Mouse (Mus musculus) intestine, embryonic 14.5 days (tissue): ENCODE measurements at regions not wholly inside any gene's neighbourhood (a gene's known extent, or its start where the extent isn't known, plus 50 kb on each side); places are given as distances from the start of the nearest gene placed in this dataset.

ENCODE experiments used
- ATAC-seq: fragments of 200-750 bp; cut with Nextera tagmentation; replicated peaks from 2 replicates; pipeline ENCODE4 v1.8.0; 2017; ENCODE audit warnings: low read depth, moderate number of reproducible peaks, moderate TSS enrichment, moderate library complexity; ENCODE audit not compliant: low FRiP score, low TSS enrichment
- DNase-seq: peaks from one replicate; pipeline ENCODE4 v3.0.0-alpha.2; 2018; ENCODE audit warnings: low spot score
- H3K27ac ChIP-seq: fragments of 300-500 bp; sonication (generic); 2 replicates; pipeline ENCODE4 v1.5.1; 2014; ENCODE audit warnings: low read depth, mild to moderate bottlenecking, control low read depth
- H3K27me3 ChIP-seq: fragments of 300-500 bp; sonication (generic); replicated peaks from 2 replicates; pipeline ENCODE4 v1.6.1; 2014; ENCODE audit warnings: low read length, control low read depth; ENCODE audit not compliant: control insufficient read depth, insufficient read depth
- H3K36me3 ChIP-seq: fragments of 300-500 bp; sonication (generic); 2 replicates; pipeline ENCODE4 v1.6.1; 2014; ENCODE audit warnings: low read length, control low read depth; ENCODE audit not compliant: control insufficient read depth, insufficient read depth
- H3K4me1 ChIP-seq: fragments of 300-500 bp; sonication (generic); replicated peaks from 2 replicates; pipeline ENCODE4 v1.6.1; 2014; ENCODE audit warnings: low read length, control low read depth, mixed read lengths; ENCODE audit not compliant: control insufficient read depth, insufficient read depth
- H3K4me2 ChIP-seq: fragments of 300-500 bp; sonication (generic); 2 replicates; pipeline ENCODE4 v1.6.1; 2014; ENCODE audit warnings: low read length
- H3K4me3 ChIP-seq: fragments of 300-500 bp; sonication (generic); 2 replicates; pipeline ENCODE4 v1.5.1; 2014; ENCODE audit warnings: low read depth, low read length, control low read depth, mixed read lengths
- H3K9ac ChIP-seq: fragments of 300-500 bp; sonication (generic); 2 replicates; pipeline ENCODE4 v1.6.1; 2014; ENCODE audit warnings: mild to moderate bottlenecking, low read length
- H3K9me3 ChIP-seq: fragments of 300-500 bp; sonication (generic); 2 replicates; pipeline ENCODE4 v1.6.1; 2016; ENCODE audit warnings: low read length, control low read depth; ENCODE audit not compliant: control insufficient read depth
- WGBS: fragments of 180-500 bp; shearing (Covaris S2); extraction: QIAGEN DNeasy Blood & Tissue Kit; methylation state at CpG from one replicate; pipeline ENCODE4 v1.1.7; 2014; 5-methylcytosine and 5-hydroxymethylcytosine counted together

GRCm38 (mm10) chr12:70645407-70645806 lies 179.9 kb upstream of the Frmd6 start:
- Histone ChIP-seq H3K36me3 (no peaks in the 10 kb centered on the region), H3K9me3 (no peaks in the 10 kb centered on the region), H3K27me3 (no peaks in the 10 kb centered on the region), H3K4me3 (no peak overlapping the region), H3K4me2 (no peak overlapping the region), H3K4me1 (no peaks in the 10 kb centered on the region), H3K9ac (no peak overlapping the region), H3K27ac (no peak overlapping the region)
- no peak for DNase-seq
- ATAC-seq: no peak
- WGBS: 86% methylated on average over 3 of the region's 3 CpGs

- H3K4me3 ChIP-seq: no peak overlapping the region
- no peaks in the 10 kb centered on the region for H3K4me1 ChIP-seq
- H3K27me3 ChIP-seq: no peaks in the 10 kb centered on the region
- no peak for ATAC-seq
- WGBS: 45% methylated on average over 6 of the region's 6 CpGs
- no peaks in the 10 kb centered on the region for H3K36me3 ChIP-seq
- H3K27ac ChIP-seq: no peak overlapping the region
- H3K9me3 ChIP-seq: no peaks in the 10 kb centered on the region
- H3K9ac ChIP-seq: no peak overlapping the region
- H3K4me2 ChIP-seq: no peak overlapping the region
- no peak for DNase-seq
Measured at GRCm38 (mm10) chr12:70647516-70647915, 177.8 kb upstream of the Frmd6 start.

- H3K9ac ChIP-seq: no peak overlapping the region
Measured at GRCm38 (mm10) chr12:70648179-70648811, 177.0 kb upstream of the Frmd6 start.

GRCm38 (mm10) chr12:70648812-70649188 lies 176.5 kb upstream of the Frmd6 start:
- Histone ChIP-seq H3K4me3 (no peak overlapping the region), H3K9ac (no peak overlapping the region), H3K4me1 (no peaks in the 10 kb centered on the region), H3K9me3 (0 out of 2 replicates have a peak, but pooled peaks cover 2% of the 10 kb centered on the region), H3K4me2 (no peak overlapping the region), H3K36me3 (no peaks in the 10 kb centered on the region), H3K27ac (no peak overlapping the region), H3K27me3 (no peaks in the 10 kb centered on the region)
- DNase-seq (no peak), ATAC-seq (no peak)
- WGBS: 71% methylated on average over 1 of the region's 1 CpGs

More at GRCm38 (mm10) chr12:70648179-70648811, 177.0 kb upstream of the Frmd6 start:
- no peak for DNase-seq
- Histone ChIP-seq H3K4me2 (no peak overlapping the region), H3K4me3 (no peak overlapping the region), H3K4me1 (no peaks in the 10 kb centered on the region), H3K36me3 (no peaks in the 10 kb centered on the region), H3K27ac (no peak overlapping the region), H3K9me3 (0 out of 2 replicates have a peak, but pooled peaks cover 2% of the 10 kb centered on the region), H3K27me3 (no peaks in the 10 kb centered on the region)
- ATAC-seq: no peak
- 81% methylated on average over 6 of the region's 6 CpGs for WGBS

- H3K27me3 ChIP-seq: no peaks in the 10 kb centered on the region
- no peak overlapping the region for H3K4me2 ChIP-seq
- H3K9ac ChIP-seq: no peak overlapping the region
- H3K4me1 ChIP-seq: no peaks in the 10 kb centered on the region; the same call in 1 of the 2 replicates
- no peak for ATAC-seq
- H3K36me3 ChIP-seq: no peaks in the 10 kb centered on the region
- no peak overlapping the region for H3K4me3 ChIP-seq
- WGBS: 67% methylated on average over 2 of the region's 2 CpGs
- no peak for DNase-seq
- H3K27ac ChIP-seq: no peak overlapping the region
- H3K9me3 ChIP-seq: 0 out of 2 replicates have a peak, but pooled peaks cover 2% of the 10 kb centered on the region
Measured at GRCm38 (mm10) chr12:70649691-70650090, 175.6 kb upstream of the Frmd6 start.

- Histone ChIP-seq H3K9me3 (0 out of 2 replicates have a peak, but pooled peaks cover 2% of the 10 kb centered on the region), H3K4me2 (no peak overlapping the region), H3K4me3 (no peak overlapping the region), H3K36me3 (no peaks in the 10 kb centered on the region), H3K9ac (no peak overlapping the region), H3K4me1 (no peaks in the 10 kb centered on the region; the same call in 1 of the 2 replicates), H3K27me3 (no peaks in the 10 kb centered on the region), H3K27ac (no peak overlapping the region)
- no peak for DNase-seq
- no peak for ATAC-seq
- 80% methylated on average over 4 of the region's 4 CpGs for WGBS
Measured at GRCm38 (mm10) chr12:70650470-70650869, 174.8 kb upstream of the Frmd6 start.

- 0 out of 2 replicates have a peak, but pooled peaks cover 2% of the 10 kb centered on the region for H3K9me3 ChIP-seq
- no peak overlapping the region for H3K9ac ChIP-seq
- DNase-seq (no peak), ATAC-seq (no peak)
- no peak overlapping the region for H3K27ac ChIP-seq
- 90% methylated on average over 3 of the region's 3 CpGs for WGBS
- no peaks in the 10 kb centered on the region for H3K27me3 ChIP-seq
- H3K4me2 ChIP-seq: no peak overlapping the region
- H3K4me1 ChIP-seq: no peaks in the 10 kb centered on the region; the same call in 1 of the 2 replicates
- H3K36me3 ChIP-seq: no peaks in the 10 kb centered on the region
- H3K4me3 ChIP-seq: no peak overlapping the region
Measured at GRCm38 (mm10) chr12:70652751-70653150, 172.6 kb upstream of the Frmd6 start.

GRCm38 (mm10) chr12:70653971-70654370 lies 171.3 kb upstream of the Frmd6 start:
- Histone ChIP-seq H3K9me3 (0 out of 2 replicates have a peak, but pooled peaks cover 2% of the 10 kb centered on the region), H3K27ac (no peak overlapping the region), H3K27me3 (no peaks in the 10 kb centered on the region), H3K9ac (no peak overlapping the region), H3K36me3 (no peaks in the 10 kb centered on the region), H3K4me1 (no peaks in the 10 kb centered on the region; the same call in 1 of the 2 replicates), H3K4me3 (no peak overlapping the region), H3K4me2 (no peak overlapping the region)
- DNase-seq: no peak
- no peak for ATAC-seq
- 85% methylated on average over 8 of the region's 8 CpGs for WGBS

- Histone ChIP-seq H3K27me3 (no peaks in the 10 kb centered on the region), H3K27ac (no peak overlapping the region), H3K36me3 (no peaks in the 10 kb centered on the region), H3K9ac (no peak overlapping the region), H3K4me1 (no peaks in the 10 kb centered on the region; the same call in 1 of the 2 replicates), H3K4me3 (no peak overlapping the region), H3K4me2 (no peak overlapping the region), H3K9me3 (0 out of 2 replicates have a peak, but pooled peaks cover 2% of the 10 kb centered on the region)
- DNase-seq: no peak
- ATAC-seq: no peak
- WGBS: 36% methylated on average over 3 of the region's 3 CpGs
Measured at GRCm38 (mm10) chr12:70654546-70654945, 170.8 kb upstream of the Frmd6 start.
